Mouse (Mus musculus): ENCODE measurements around the gene Washc3.

Washc3 gene

DNA sequence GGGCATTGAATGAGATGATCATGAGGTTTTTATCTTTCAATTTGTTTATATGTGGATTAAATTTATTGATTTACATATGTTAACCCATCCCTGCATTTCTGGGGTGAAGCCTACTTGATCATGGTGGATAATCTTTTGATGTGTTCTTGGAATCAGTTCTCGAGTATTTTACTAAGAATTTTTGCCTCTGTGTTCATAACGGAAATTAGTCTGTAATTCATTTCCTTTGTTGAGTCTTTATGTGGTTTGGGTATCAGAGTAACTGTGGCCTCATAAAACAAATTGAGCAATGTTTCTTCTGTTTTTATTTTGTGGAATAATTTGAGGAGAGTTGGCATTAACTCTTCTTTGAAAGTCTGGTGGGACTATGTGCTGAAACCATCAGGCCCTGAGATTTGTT, 54.7 kb downstream of the Washc3 start:
- no peak for DNase-seq (ENCODE audit: low spot score in 2 of 2)

DNA sequence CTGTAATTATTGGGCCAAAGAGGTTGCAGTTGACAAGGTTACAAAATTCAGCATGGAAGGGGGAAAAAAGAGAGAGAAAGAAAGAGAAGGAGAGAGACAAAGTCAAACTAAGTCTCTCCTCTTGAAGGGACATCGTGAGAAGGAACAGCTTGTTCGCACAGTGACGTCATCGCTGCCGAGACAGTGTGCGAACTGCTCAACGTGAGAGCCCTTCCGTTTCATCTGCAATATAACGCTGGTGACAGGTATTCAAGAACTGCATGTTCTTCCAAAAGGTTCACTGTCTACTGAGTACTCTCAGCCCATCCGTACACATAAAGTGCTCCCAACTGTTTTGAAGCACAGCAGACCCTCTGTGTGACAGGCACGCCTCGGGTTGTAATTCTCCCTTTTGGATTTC, 59.4 kb downstream of the Washc3 start:
- no peak for DNase-seq (ENCODE audit: low spot score in 2 of 2)

DNA sequence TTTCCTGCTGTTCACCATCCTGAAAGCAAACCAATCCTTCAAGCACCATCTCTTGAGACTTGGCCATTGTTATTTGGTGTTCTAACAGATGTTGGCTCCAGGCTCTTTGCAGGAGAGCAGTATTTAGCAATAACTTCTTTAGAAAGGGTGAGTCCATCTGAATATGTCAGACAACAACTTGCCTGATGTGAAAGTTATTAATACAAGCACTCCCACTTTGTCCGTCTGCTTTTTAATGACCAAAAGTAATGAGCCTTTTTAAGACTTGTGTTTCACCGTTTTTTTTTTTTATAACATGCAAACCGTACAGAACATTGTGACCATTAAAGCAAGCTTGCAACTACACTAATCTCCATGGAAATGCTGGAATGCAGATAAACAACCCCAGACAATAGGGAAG, 60.3 kb downstream of the Washc3 start:
- no peak for DNase-seq (ENCODE audit: low spot score in 2 of 2)

DNA sequence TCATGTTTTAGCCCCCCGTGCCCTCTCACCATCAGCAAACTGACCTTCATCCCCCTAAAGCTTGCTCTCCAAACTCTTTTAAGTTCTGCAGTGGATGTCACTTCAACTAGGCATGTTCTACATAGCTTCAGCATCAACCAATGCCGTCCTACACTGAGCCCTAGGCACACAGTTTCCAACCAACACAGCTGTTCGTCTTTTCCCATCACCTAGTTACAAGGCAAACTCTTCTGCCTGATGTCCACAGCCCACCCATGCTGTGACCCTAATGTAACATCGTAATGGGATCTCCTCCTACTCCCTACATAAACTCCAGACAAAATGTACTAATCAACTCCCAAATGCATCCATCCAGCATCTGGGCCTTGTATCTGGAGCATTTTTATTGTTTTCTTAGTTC, 62.5 kb downstream of the Washc3 start:
- DNase-seq (ENCODE audit: low spot score in 2 of 2): no peak

GRCm38 (mm10) chr10:88274045-88274444, 73.2 kb downstream of the Washc3 start:
- DNase-seq (ENCODE audit: low spot score in 2 of 2): no peak

DNA sequence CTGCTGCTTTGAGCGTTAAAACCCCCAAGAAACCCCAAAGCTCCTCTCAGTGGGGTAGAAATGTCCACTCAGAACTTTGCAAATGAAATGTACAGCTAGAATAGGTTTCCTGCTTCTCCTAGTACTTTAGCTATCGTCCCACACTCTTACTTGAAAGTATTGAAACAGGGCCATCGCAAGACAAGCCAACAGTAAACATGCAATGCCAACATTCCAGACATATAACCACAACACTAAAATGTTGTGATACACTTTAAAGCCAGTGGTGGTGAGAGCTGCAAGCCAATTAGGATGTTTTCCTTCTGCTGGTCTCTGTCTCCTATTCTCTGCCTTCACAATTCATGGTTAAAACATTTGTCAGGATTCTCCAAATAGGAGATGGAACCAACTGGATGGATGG, 80.8 kb downstream of the Washc3 start:
- DNase-seq (ENCODE audit: low spot score in 2 of 2): no peak

GRCm38 (mm10) chr10:88284343-88284990, 83.6 kb downstream of the Washc3 start:
- no peak for DNase-seq (ENCODE audit: low spot score in 2 of 2)

DNA sequence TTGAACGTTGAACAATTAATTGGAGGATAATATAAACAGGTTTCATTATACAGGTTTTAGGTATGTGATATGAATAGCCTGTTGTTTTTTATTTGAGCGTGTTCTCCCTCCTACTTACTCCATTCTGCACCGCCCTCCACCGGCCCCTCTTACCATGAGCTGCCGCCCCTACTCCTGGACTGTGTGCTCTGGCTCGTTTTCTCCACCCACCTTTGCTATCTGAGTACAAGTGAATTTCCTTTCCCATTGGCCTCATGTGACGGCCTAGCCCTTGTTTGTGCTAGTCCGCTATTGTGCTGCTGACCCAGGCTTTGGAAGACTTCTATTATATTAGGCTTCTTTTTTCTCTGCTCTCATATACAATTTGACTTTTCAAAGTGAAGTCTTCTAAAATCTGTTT, 86.4 kb downstream of the Washc3 start:
- DNase-seq (ENCODE audit: low spot score in 2 of 2): no peak

GRCm38 (mm10) chr10:88288061-88288460, 87.2 kb downstream of the Washc3 start:
- no peak for DNase-seq (ENCODE audit: low spot score in 2 of 2)

DNA sequence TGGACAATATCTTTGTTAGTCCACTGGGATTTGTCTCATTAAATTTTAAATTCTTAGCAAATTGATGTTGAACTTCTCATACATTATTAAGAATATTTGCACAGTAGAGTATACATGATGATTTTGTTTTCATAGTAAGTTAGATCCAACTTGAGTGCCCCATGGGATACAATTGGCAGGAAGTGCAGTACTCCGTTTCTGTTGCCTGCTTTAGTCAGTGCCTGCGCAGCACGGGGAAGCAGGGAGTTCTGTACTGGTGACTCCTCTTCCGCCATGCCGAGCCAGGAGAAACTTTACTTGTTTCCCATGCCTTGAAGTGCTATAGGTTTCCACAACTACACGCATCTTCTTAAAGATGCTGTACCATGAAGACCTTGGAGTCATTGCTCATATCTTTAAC, 94.2 kb downstream of the Washc3 start:
- DNase-seq (ENCODE audit: low spot score in 2 of 2): no peak
